Mouse (Mus musculus): ENCODE measurements around the gene Nfe2. TPM values are rescaled to one million over a fixed set of nuclear protein-coding genes. Genes with fewer than 3 reads are reported as not detected.

Gene Nfe2
- total and polyA plus RNA-seq, 2 experiments from 2014 or later: 0.32 to 0.99 TPM

- no peaks in the 10 kb centered on the region for H3K9me3 ChIP-seq (ENCODE audit: low read length)
- 61% methylated on average over 1 of the region's 1 CpGs for WGBS
- no peaks in the 10 kb centered on the region for H3K27me3 ChIP-seq (ENCODE audit: insufficient read depth, low read length)
- H3K27ac ChIP-seq (ENCODE audit: low read depth, low read length): peak overlapping the region; percentile 51
- DNase-seq (ENCODE audit: low spot score) (peak; percentile 81), ATAC-seq (ENCODE audit: low FRiP score) (peak; percentile 71)
- H3K4me2 ChIP-seq (ENCODE audit: low read depth, low read length, poor library complexity, severe bottlenecking): no peak overlapping the region
- no peaks in the 10 kb centered on the region for H3K4me1 ChIP-seq (ENCODE audit: insufficient read depth, low read length)
- no peak overlapping the region for H3K4me3 ChIP-seq (ENCODE audit: low read depth, low read length)
- 0 out of 2 replicates have a peak, but pooled peaks cover 1% of the 10 kb centered on the region for H3K36me3 ChIP-seq (ENCODE audit: insufficient read depth, low read length)
- TF ChIP-seq CTCF (IDR thresholded peaks at IDR 0.05): no peak
- H3K9ac ChIP-seq (replicated peaks; ENCODE audit: low read length, poor library complexity, severe bottlenecking): no peak overlapping the region
Observed at GRCm38 (mm10) chr15:103285778-103286417, 27.7 kb upstream of the Nfe2 start.

- Histone ChIP-seq H3K4me3 (ENCODE audit: low read depth, low read length) (no peak overlapping the region), H3K36me3 (ENCODE audit: insufficient read depth, low read length) (no peaks in the 10 kb centered on the region), H3K27me3 (ENCODE audit: insufficient read depth, low read length) (no peaks in the 10 kb centered on the region), H3K9me3 (ENCODE audit: low read length) (no peaks in the 10 kb centered on the region), H3K27ac (ENCODE audit: low read depth, low read length) (no peak overlapping the region), H3K4me2 (ENCODE audit: low read depth, low read length, poor library complexity, severe bottlenecking) (no peak overlapping the region), H3K4me1 (ENCODE audit: insufficient read depth, low read length) (no peaks in the 10 kb centered on the region), H3K9ac (replicated peaks; ENCODE audit: low read length, poor library complexity, severe bottlenecking) (no peak overlapping the region)
- 38% methylated on average over 2 of the region's 2 CpGs for WGBS
- ATAC-seq (ENCODE audit: low FRiP score) (no peak), DNase-seq (ENCODE audit: low spot score) (no peak)
- TF ChIP-seq CTCF (IDR thresholded peaks at IDR 0.05): peak; percentile 48
Observed at GRCm38 (mm10) chr15:103284647-103285046, 26.4 kb upstream of the Nfe2 start.

- 57% methylated on average over 3 of the region's 3 CpGs for WGBS
- Histone ChIP-seq H3K36me3 (ENCODE audit: insufficient read depth, low read length) (no peaks in the 10 kb centered on the region), H3K4me1 (ENCODE audit: insufficient read depth, low read length) (no peaks in the 10 kb centered on the region), H3K4me3 (ENCODE audit: low read depth, low read length) (no peak overlapping the region), H3K27ac (ENCODE audit: low read depth, low read length) (no peak overlapping the region), H3K27me3 (ENCODE audit: insufficient read depth, low read length) (no peaks in the 10 kb centered on the region), H3K9ac (replicated peaks; ENCODE audit: low read length, poor library complexity, severe bottlenecking) (no peak overlapping the region), H3K9me3 (ENCODE audit: low read length) (no peaks in the 10 kb centered on the region), H3K4me2 (ENCODE audit: low read depth, low read length, poor library complexity, severe bottlenecking) (no peak overlapping the region)
- TF ChIP-seq CTCF (IDR thresholded peaks at IDR 0.05): peak; percentile 67
- ATAC-seq (ENCODE audit: low FRiP score) (no peak), DNase-seq (ENCODE audit: low spot score) (no peak)
Observed at GRCm38 (mm10) chr15:103284066-103284465, 25.9 kb upstream of the Nfe2 start.

GRCm38 (mm10) chr15:103281465-103282205 lies 23.4 kb upstream of the Nfe2 start:
- Histone ChIP-seq H3K27ac (ENCODE audit: low read depth, low read length) (no peak overlapping the region), H3K36me3 (ENCODE audit: insufficient read depth, low read length) (no peaks in the 10 kb centered on the region), H3K4me2 (ENCODE audit: low read depth, low read length, poor library complexity, severe bottlenecking) (no peak overlapping the region), H3K4me1 (ENCODE audit: insufficient read depth, low read length) (no peaks in the 10 kb centered on the region), H3K9me3 (ENCODE audit: low read length) (no peaks in the 10 kb centered on the region), H3K9ac (replicated peaks; ENCODE audit: low read length, poor library complexity, severe bottlenecking) (no peak overlapping the region), H3K4me3 (ENCODE audit: low read depth, low read length) (no peak overlapping the region), H3K27me3 (ENCODE audit: insufficient read depth, low read length) (no peaks in the 10 kb centered on the region)
- ATAC-seq (ENCODE audit: low FRiP score) (no peak), DNase-seq (ENCODE audit: low spot score) (no peak)
- 95% methylated on average over 3 of the region's 3 CpGs for WGBS
- TF ChIP-seq CTCF (IDR thresholded peaks at IDR 0.05): no peak

- 64% methylated on average over 3 of the region's 3 CpGs for WGBS
Observed at GRCm38 (mm10) chr15:103280817-103281464, 22.7 kb upstream of the Nfe2 start.

GRCm38 (mm10) chr15:103279750-103280149 lies 21.5 kb upstream of the Nfe2 start:
- DNase-seq (ENCODE audit: low spot score) (no peak), ATAC-seq (ENCODE audit: low FRiP score) (no peak)
- Histone ChIP-seq H3K9ac (replicated peaks; ENCODE audit: low read length, poor library complexity, severe bottlenecking) (no peak overlapping the region), H3K36me3 (ENCODE audit: insufficient read depth, low read length) (no peaks in the 10 kb centered on the region), H3K4me2 (ENCODE audit: low read depth, low read length, poor library complexity, severe bottlenecking) (no peak overlapping the region), H3K4me3 (ENCODE audit: low read depth, low read length) (no peak overlapping the region), H3K9me3 (ENCODE audit: low read length) (no peaks in the 10 kb centered on the region), H3K27ac (ENCODE audit: low read depth, low read length) (no peak overlapping the region), H3K4me1 (ENCODE audit: insufficient read depth, low read length) (0 out of 2 replicates have a peak, but pooled peaks cover under 1% of the 10 kb centered on the region), H3K27me3 (ENCODE audit: insufficient read depth, low read length) (no peaks in the 10 kb centered on the region)
- peak; percentile 59 for TF ChIP-seq CTCF (IDR thresholded peaks at IDR 0.05)
- 53% methylated on average over 3 of the region's 3 CpGs for WGBS

More at GRCm38 (mm10) chr15:103280817-103281464, 22.7 kb upstream of the Nfe2 start:
- no peak overlapping the region for H3K9ac ChIP-seq (replicated peaks; ENCODE audit: low read length, poor library complexity, severe bottlenecking)
- no peaks in the 10 kb centered on the region for H3K27me3 ChIP-seq (ENCODE audit: insufficient read depth, low read length)
- DNase-seq (ENCODE audit: low spot score): peak; percentile 51
- no peaks in the 10 kb centered on the region for H3K4me1 ChIP-seq (ENCODE audit: insufficient read depth, low read length)
- no peak overlapping the region for H3K27ac ChIP-seq (ENCODE audit: low read depth, low read length)
- no peaks in the 10 kb centered on the region for H3K9me3 ChIP-seq (ENCODE audit: low read length)
- no peak for ATAC-seq (ENCODE audit: low FRiP score)
- no peaks in the 10 kb centered on the region for H3K36me3 ChIP-seq (ENCODE audit: insufficient read depth, low read length)
- H3K4me3 ChIP-seq (ENCODE audit: low read depth, low read length): no peak overlapping the region
- H3K4me2 ChIP-seq (ENCODE audit: low read depth, low read length, poor library complexity, severe bottlenecking): no peak overlapping the region
- peak; percentile 67 for TF ChIP-seq CTCF (IDR thresholded peaks at IDR 0.05)
